Mouse (Mus musculus) spleen, embryonic (tissue): ENCODE measurements at regions not wholly inside any gene's neighbourhood (a gene's known extent, or its start where the extent isn't known, plus 50 kb on each side); places are given as distances from the start of the nearest gene placed in this dataset.

ENCODE experiments used
- CTCF ChIA-PET: fragments of 350-600 bp; sonication (Branson Sonifier 250); formaldehyde crosslinking; loops from one replicate; lab custom pipeline; 2022; lab: Charles Lee

- CTCF ChIA-PET: no interaction called here
Observed at GRCm38 (mm10) chr4:62888736-62889135, 76.6 kb upstream of the Zfp618 start.

GRCm38 (mm10) chr4:62889708-62890107 is 75.7 kb upstream of the Zfp618 start:
- CTCF ChIA-PET: no interaction called here

GRCm38 (mm10) chr4:62890588-62891580 is 74.5 kb upstream of the Zfp618 start:
- CTCF ChIA-PET: no interaction called here

- CTCF ChIA-PET: no interaction called here
Observed at GRCm38 (mm10) chr4:62912891-62913290, 52.5 kb upstream of the Zfp618 start.
